Mouse (Mus musculus) stomach, embryonic 15.5 days (tissue): ENCODE data around the gene Arhgap24. TPM values are rescaled to one million over a fixed set of nuclear protein-coding genes. Genes with fewer than 3 reads are reported as not detected.
"Not testable (repeated sequence)": the region's sequence is repeated elsewhere in the genome, so short reads cannot be mapped to it uniquely, and the experiment has no call there.

Source experiments
- ATAC-seq: fragments of 200-750 bp; cut with Nextera tagmentation; 2 replicates; pipeline ENCODE4 v1.8.0; 2017; ENCODE audit warnings: low read depth, moderate number of reproducible peaks, moderate TSS enrichment; ENCODE audit not compliant: insufficient read depth, low FRiP score
- H3K27ac ChIP-seq: fragments of 300-500 bp; sonication (generic); 2 replicates; pipeline ENCODE4 v1.5.1; 2015; ENCODE audit warnings: mild to moderate bottlenecking, inconsistent platforms
- H3K27me3 ChIP-seq: fragments of 300-500 bp; sonication (generic); replicated peaks from 2 replicates; pipeline ENCODE4 v1.6.1; 2015; ENCODE audit warnings: inconsistent platforms
- H3K36me3 ChIP-seq: fragments of 300-500 bp; sonication (generic); 2 replicates; pipeline ENCODE4 v1.6.1; 2015; ENCODE audit warnings: inconsistent platforms
- H3K4me1 ChIP-seq: fragments of 300-500 bp; sonication (generic); 2 replicates; pipeline ENCODE4 v1.6.1; 2015; ENCODE audit warnings: inconsistent platforms
- H3K4me2 ChIP-seq: fragments of 300-500 bp; sonication (generic); 2 replicates; pipeline ENCODE4 v1.6.1; 2015; ENCODE audit warnings: mild to moderate bottlenecking, inconsistent platforms
- H3K4me3 ChIP-seq: fragments of 300-500 bp; sonication (generic); replicated peaks from 2 replicates; pipeline ENCODE4 v1.5.1; 2015; ENCODE audit warnings: inconsistent platforms
- H3K9ac ChIP-seq: fragments of 300-500 bp; sonication (generic); 2 replicates; pipeline ENCODE4 v1.6.1; 2015; ENCODE audit warnings: inconsistent platforms
- H3K9me3 ChIP-seq: fragments of 300-500 bp; sonication (generic); 2 replicates; pipeline ENCODE4 v1.6.1; 2016; ENCODE audit warnings: inconsistent platforms
- WGBS: fragments of 180-500 bp; shearing (Covaris S2); methylation state at CpG from one replicate; pipeline ENCODE4 v1.1.7; 2015; 5-methylcytosine and 5-hydroxymethylcytosine counted together
- polyA plus RNA-seq: library from polyadenylated mRNA; unstranded; fragments of >200 nt; fragmentation: Nextera tagmentation; extraction: Ambion mirVana; gene quantifications from 2 replicates; pipeline ENCODE4 v1.2.1, GENCODE M21; 2015

Gene Arhgap24
- polyA plus RNA-seq, 1 experiment from 2014 or later, result 22.9 TPM

GRCm38 (mm10) chr5:102872996-102873395 is 391.8 kb downstream of the Arhgap24 start:
- H3K4me3 ChIP-seq, H3K27ac ChIP-seq: not testable (repeated sequence)

GRCm38 (mm10) chr5:102874605-102875298 is 393.6 kb downstream of the Arhgap24 start:
- no peaks in the 10 kb centered on the region for H3K36me3 ChIP-seq
- no peaks in the 10 kb centered on the region for H3K27me3 ChIP-seq
- H3K27ac ChIP-seq, result no peak overlapping the region
- no peaks in the 10 kb centered on the region for H3K4me1 ChIP-seq
- no peak overlapping the region for H3K4me3 ChIP-seq
- no peak for ATAC-seq
- H3K9me3 ChIP-seq, result no peaks in the 10 kb centered on the region
- H3K4me2 ChIP-seq, result no peak overlapping the region
- 43% methylated on average over 11 of the region's 11 CpGs for WGBS
- H3K9ac ChIP-seq, result no peak overlapping the region

More at GRCm38 (mm10) chr5:102872996-102873395, 391.8 kb downstream of the Arhgap24 start:
- not testable (repeated sequence) for H3K4me2 ChIP-seq, H3K27me3 ChIP-seq, H3K4me1 ChIP-seq, H3K9me3 ChIP-seq, H3K9ac ChIP-seq, H3K36me3 ChIP-seq, ATAC-seq
- 86% methylated on average over 9 of the region's 9 CpGs for WGBS

GRCm38 (mm10) chr5:102875628-102876027 is 394.4 kb downstream of the Arhgap24 start:
- Histone ChIP-seq H3K4me3 (no peak overlapping the region), H3K36me3 (no peaks in the 10 kb centered on the region), H3K4me1 (no peaks in the 10 kb centered on the region), H3K27me3 (no peaks in the 10 kb centered on the region), H3K9ac (no peak overlapping the region), H3K9me3 (no peaks in the 10 kb centered on the region), H3K27ac (no peak overlapping the region), H3K4me2 (no peak overlapping the region)
- ATAC-seq, result no peak
- 76% methylated on average over 16 of the region's 16 CpGs for WGBS

- 77% methylated on average over 14 of the region's 14 CpGs for WGBS
- no peaks in the 10 kb centered on the region for H3K27me3 ChIP-seq
- no peak overlapping the region for H3K27ac ChIP-seq
- no peak overlapping the region for H3K9ac ChIP-seq
- no peaks in the 10 kb centered on the region for H3K9me3 ChIP-seq
- no peak overlapping the region for H3K4me2 ChIP-seq
- H3K4me1 ChIP-seq, result no peaks in the 10 kb centered on the region
- ATAC-seq, result no peak
- H3K4me3 ChIP-seq, result no peak overlapping the region
- 0 out of 2 replicates have a peak, but pooled peaks cover 4% of the 10 kb centered on the region for H3K36me3 ChIP-seq
These were observed 407.4 kb downstream of the Arhgap24 start for GRCm38 (mm10) chr5:102888482-102889162.

GRCm38 (mm10) chr5:102889163-102889488 is 407.9 kb downstream of the Arhgap24 start:
- Histone ChIP-seq H3K9ac (no peak overlapping the region), H3K9me3 (no peaks in the 10 kb centered on the region), H3K27me3 (no peaks in the 10 kb centered on the region), H3K4me2 (no peak overlapping the region), H3K4me3 (no peak overlapping the region), H3K36me3 (0 out of 2 replicates have a peak, but pooled peaks cover 4% of the 10 kb centered on the region), H3K27ac (no peak overlapping the region), H3K4me1 (no peaks in the 10 kb centered on the region)
- ATAC-seq, result no peak
- 71% methylated on average over 2 of the region's 2 CpGs for WGBS

GRCm38 (mm10) chr5:102892226-102892625 is 411.0 kb downstream of the Arhgap24 start:
- H3K4me1 ChIP-seq, result no peaks in the 10 kb centered on the region
- 0 out of 2 replicates have a peak, but pooled peaks cover 4% of the 10 kb centered on the region for H3K36me3 ChIP-seq
- no peak overlapping the region for H3K9ac ChIP-seq
- no peaks in the 10 kb centered on the region for H3K9me3 ChIP-seq
- H3K27ac ChIP-seq, result no peak overlapping the region
- H3K4me3 ChIP-seq, result no peak overlapping the region
- H3K27me3 ChIP-seq, result no peaks in the 10 kb centered on the region
- no peak overlapping the region for H3K4me2 ChIP-seq
- WGBS, result 96% methylated on average over 11 of the region's 11 CpGs
- no peak for ATAC-seq

GRCm38 (mm10) chr5:102898301-102898700 is 417.1 kb downstream of the Arhgap24 start:
- Histone ChIP-seq H3K9ac (no peak overlapping the region), H3K9me3 (no peaks in the 10 kb centered on the region), H3K4me2 (no peak overlapping the region), H3K4me3 (no peak overlapping the region), H3K27ac (no peak overlapping the region), H3K27me3 (no peaks in the 10 kb centered on the region), H3K4me1 (no peaks in the 10 kb centered on the region), H3K36me3 (no peaks in the 10 kb centered on the region)
- WGBS, result 92% methylated on average over 4 of the region's 4 CpGs
- ATAC-seq, result no peak

GRCm38 (mm10) chr5:102899680-102900215 is 418.6 kb downstream of the Arhgap24 start:
- WGBS, result 77% methylated on average over 6 of the region's 6 CpGs
- no peak overlapping the region for H3K4me3 ChIP-seq

GRCm38 (mm10) chr5:102901176-102901575 is 420.0 kb downstream of the Arhgap24 start:
- ATAC-seq, result no peak
- Histone ChIP-seq H3K4me2 (no peak overlapping the region), H3K9ac (no peak overlapping the region), H3K36me3 (no peaks in the 10 kb centered on the region), H3K4me1 (no peaks in the 10 kb centered on the region), H3K27me3 (no peaks in the 10 kb centered on the region), H3K27ac (no peak overlapping the region), H3K4me3 (no peak overlapping the region), H3K9me3 (no peaks in the 10 kb centered on the region)
- 82% methylated on average over 5 of the region's 5 CpGs for WGBS

More at GRCm38 (mm10) chr5:102899680-102900215, 418.6 kb downstream of the Arhgap24 start:
- Histone ChIP-seq H3K9me3 (no peaks in the 10 kb centered on the region), H3K9ac (no peak overlapping the region), H3K27me3 (no peaks in the 10 kb centered on the region), H3K4me1 (no peaks in the 10 kb centered on the region), H3K36me3 (no peaks in the 10 kb centered on the region), H3K27ac (no peak overlapping the region), H3K4me2 (no peak overlapping the region)
- no peak for ATAC-seq

- Histone ChIP-seq H3K9ac (no peak overlapping the region), H3K9me3 (no peaks in the 10 kb centered on the region), H3K4me1 (no peaks in the 10 kb centered on the region), H3K27ac (no peak overlapping the region), H3K36me3 (no peaks in the 10 kb centered on the region), H3K4me2 (no peak overlapping the region), H3K27me3 (no peaks in the 10 kb centered on the region), H3K4me3 (no peak overlapping the region)
- ATAC-seq, result no peak
- WGBS, result 86% methylated on average over 9 of the region's 9 CpGs
These were observed 422.3 kb downstream of the Arhgap24 start for GRCm38 (mm10) chr5:102903487-102903886.

- Histone ChIP-seq H3K4me1 (no peaks in the 10 kb centered on the region), H3K9ac (no peak overlapping the region), H3K4me2 (no peak overlapping the region), H3K4me3 (no peak overlapping the region), H3K9me3 (no peaks in the 10 kb centered on the region), H3K36me3 (no peaks in the 10 kb centered on the region), H3K27ac (no peak overlapping the region), H3K27me3 (no peaks in the 10 kb centered on the region)
- whole genome bisulfite sequencing, result 81% methylated on average over 12 of the region's 12 CpGs
- ATAC-seq, result no peak
These were observed 422.9 kb downstream of the Arhgap24 start for GRCm38 (mm10) chr5:102904066-102904465.

- H3K27me3 ChIP-seq, result no peaks in the 10 kb centered on the region
- H3K4me2 ChIP-seq, result no peak overlapping the region
- no peak overlapping the region for H3K4me3 ChIP-seq
- H3K4me1 ChIP-seq, result no peaks in the 10 kb centered on the region
- H3K9ac ChIP-seq, result no peak overlapping the region
- H3K36me3 ChIP-seq, result no peaks in the 10 kb centered on the region
- ATAC-seq, result no peak
- no peaks in the 10 kb centered on the region for H3K9me3 ChIP-seq
- WGBS, result 44% methylated on average over 13 of the region's 13 CpGs
- no peak overlapping the region for H3K27ac ChIP-seq
These were observed 424.4 kb downstream of the Arhgap24 start for GRCm38 (mm10) chr5:102905441-102906211.
